16 mouse cellular contexts compared by ENCODE assay signal in genomic region chr8:46543191-46543590, GRCm38 (mm10). TPM values are rescaled to one million over a fixed set of nuclear protein-coding genes. Genes with fewer than 3 reads are reported as not detected.
A peak's percentile ranks its signal among the peaks of the same experiment; 100 is the strongest.
DNase-seq lines count a peak whose midpoint lies in the region; ATAC-seq and TF ChIP-seq lines count a peak whose summit lies in the region.
"Had no signal": no experiment of that assay in that cellular context is flagged by ENCODE, and none has a peak within 500 bp of the region (broad histone marks: within the 10 kb centered on the region; RNA-seq: fewer than 3 reads in every experiment).

No protein-coding gene starts in this region.

- no peaks in the 10 kb centered on the region for H3K36me3 ChIP-seq in lung, embryonic 16.5 days (ENCODE audit: control insufficient read depth, insufficient read depth, low read length)
- no peaks in the 10 kb centered on the region for H3K36me3 ChIP-seq in stomach, embryonic 16.5 days (ENCODE audit: control insufficient read depth, insufficient read depth, low read length)
- H3K36me3 ChIP-seq: hindbrain, embryonic 12.5 days had no signal

- no peaks in the 10 kb centered on the region for H3K9me3 ChIP-seq in lung, embryonic 16.5 days (ENCODE audit: control insufficient read depth, low read length)
- no peaks in the 10 kb centered on the region for H3K9me3 ChIP-seq in stomach, embryonic 16.5 days (replicated peaks; ENCODE audit: control insufficient read depth, low read length)
- H3K9me3 ChIP-seq: hindbrain, embryonic 12.5 days; liver, embryonic 15.5 days had no signal

- TF ChIP-seq POLR2A in lung, adult 2 months (IDR thresholded peaks at IDR 0.05; ENCODE audit: borderline replicate concordance, extremely low read depth, low read depth, low read length) = no peak

- WGBS in lung, embryonic 16.5 days = 48% methylated on average over 7 of the region's 7 CpGs
- WGBS in lung, adult 2 months = 56% methylated on average over 7 of the region's 7 CpGs
- WGBS in stomach, embryonic 16.5 days = 54% methylated on average over 7 of the region's 7 CpGs

- no peaks in the 10 kb centered on the region for H3K27me3 ChIP-seq in lung, embryonic 16.5 days (ENCODE audit: control insufficient read depth, insufficient read depth, low read depth, low read length)
- H3K27me3 ChIP-seq in stomach, embryonic 16.5 days (ENCODE audit: control insufficient read depth, insufficient read depth, low read length) = no peaks in the 10 kb centered on the region
- H3K27me3 ChIP-seq: hindbrain, embryonic 12.5 days; liver, embryonic 15.5 days had no signal

- H3K9ac ChIP-seq in lung, embryonic 16.5 days (ENCODE audit: low read length) = peak overlapping the region; percentile 6; the same call in 1 of the 2 replicates
- no peak overlapping the region for H3K9ac ChIP-seq in stomach, embryonic 16.5 days (ENCODE audit: low read length)
- H3K9ac ChIP-seq: hindbrain, embryonic 12.5 days; liver, embryonic 15.5 days had no signal

- ATAC-seq in lung, embryonic 16.5 days (ENCODE audit: low read depth) = peak; percentile 77
- ATAC-seq in stomach, embryonic 16.5 days (ENCODE audit: insufficient read depth, low FRiP score) = no peak
- ATAC-seq in activated CD4-positive, CD25-positive, alpha-beta regulatory T cell, adult 4 months = no peak

- no peak for TF ChIP-seq CTCF in gastrocnemius, adult 2 months (IDR thresholded peaks at IDR 0.05)
- TF ChIP-seq CTCF in lung, adult 2 months (IDR thresholded peaks at IDR 0.05; ENCODE audit: insufficient read depth, low read length) = no peak

- peak overlapping the region; percentile 13 for H3K4me3 ChIP-seq in gastrocnemius, adult 2 months
- H3K4me3 ChIP-seq in lung, embryonic 16.5 days (ENCODE audit: low read length) = no peak overlapping the region
- no peak overlapping the region for H3K4me3 ChIP-seq in lung, adult 2 months (replicated peaks; ENCODE audit: extremely low read depth, low read depth, low read length)
- no peak overlapping the region for H3K4me3 ChIP-seq in stomach, embryonic 16.5 days (replicated peaks; ENCODE audit: low read length)
- H3K4me3 ChIP-seq: hindbrain, embryonic 12.5 days; liver, embryonic 15.5 days had no signal

- H3K27ac ChIP-seq in gastrocnemius, adult 2 months = peak overlapping the region; percentile 79
- H3K27ac ChIP-seq in lung, embryonic 16.5 days (ENCODE audit: low read length) = peak overlapping the region; percentile 13; the same call in 1 of the 2 replicates
- H3K27ac ChIP-seq in stomach, embryonic 16.5 days (ENCODE audit: low read length) = peak overlapping the region; percentile 26
- H3K27ac ChIP-seq: hindbrain, embryonic 12.5 days had no signal

- no peak overlapping the region for H3K4me2 ChIP-seq in lung, embryonic 16.5 days (ENCODE audit: low read depth, low read length)
- H3K4me2 ChIP-seq in stomach, embryonic 16.5 days (ENCODE audit: low read depth, low read length) = no peak overlapping the region
- H3K4me2 ChIP-seq: hindbrain, embryonic 12.5 days; liver, embryonic 15.5 days; midbrain, embryonic 11.5 days had no signal

- H3K4me1 ChIP-seq in lung, embryonic 16.5 days (replicated peaks; ENCODE audit: control insufficient read depth, insufficient read depth, low read length) = peaks cover 21% of the 10 kb centered on the region
- no peaks in the 10 kb centered on the region; the same call in 1 of the 2 replicates for H3K4me1 ChIP-seq in lung, adult 2 months (ENCODE audit: control insufficient read depth, insufficient read depth, low read length)
- H3K4me1 ChIP-seq in stomach, embryonic 16.5 days (ENCODE audit: control insufficient read depth, insufficient read depth, low read length) = peaks cover 16% of the 10 kb centered on the region

- DNase-seq in gastrocnemius, adult 2 months = peak; percentile 69
- no peak for DNase-seq in gastrocnemius, postnatal 10 days
- no peak for DNase-seq in lung, adult 2 months
- DNase-seq in kidney, adult 8-10 months = no peak
- DNase-seq in left cerebral cortex, postnatal 4 days = no peak
- DNase-seq: B cell, adult 2 months; cerebellum, adult 11-12 months; embryo, embryonic 11 days; heart, adult 11 months; kidney, adult 11 months had no signal

- intact Hi-C loops in gastrocnemius, adult 2 months (cut with DNase I) = no loop called here
- intact Hi-C loops in left cerebral cortex, postnatal 4 days (cut with DNase I) = no loop called here

RNA-seq across cellular contexts. Expression of gene Cenpu, which starts 8.6 kb away (rescaled TPM):
- total RNA-seq in gastrocnemius, adult 2 months (2021) = under 1 TPM in 1 of 2 experiments, not detected in 1; 0.31 TPM
- total RNA-seq in gastrocnemius, postnatal 10 days (2021) = 1 to 10 TPM; 2.1 to 2.5 TPM
- 18.1 and 22.3 TPM in 2 replicates for polyA plus RNA-seq in lung, embryonic 16.5 days (2015; fragmentation: Nextera tagmentation; extraction: Ambion mirVana)
- polyA plus RNA-seq in lung, adult 2 months (2012; rRNA removed) = 0.84 and 1.3 TPM in 2 replicates
- polyA plus RNA-seq in stomach, embryonic 16.5 days (2015; fragmentation: Nextera tagmentation; extraction: Ambion mirVana) = 11.2 and 15.1 TPM in 2 replicates
- polyA plus RNA-seq in activated CD4-positive, CD25-positive, alpha-beta regulatory T cell, adult 4 months (2017; shearing (Covaris generic)) = 10 to 100 TPM; 11.2 to 12.4 TPM
- total RNA-seq in left cerebral cortex, postnatal 4 days (2021) = 1 to 10 TPM; 4.6 to 5.8 TPM

Comparison
In these comparisons a context has a peak if more than half of its experiments do, and no peak if none do; other contexts are left out.
1. H3K27ac ChIP-seq: peak in every context shown above with its lines; median percentile 79 in gastrocnemius, adult 2 months; 26 in stomach, embryonic 16.5 days; 13 in lung, embryonic 16.5 days.